Mouse (Mus musculus) midbrain, embryonic 10.5 days (tissue): ENCODE data around the gene Atm. TPM values are rescaled to one million over a fixed set of nuclear protein-coding genes. Genes with fewer than 3 reads are reported as not detected.
A peak's percentile ranks its signal among the peaks of the same experiment; 100 is the strongest.

Source experiments
- DNase-seq: peaks from one replicate; pipeline ENCODE4 v3.0.0-alpha.2; 2017; ENCODE audit warnings: low spot score
- H3K27ac ChIP-seq: fragments of 300-500 bp; sonication (generic); replicated peaks from 2 replicates; pipeline ENCODE4 v1.5.1; 2016; ENCODE audit warnings: mild to moderate bottlenecking
- H3K27me3 ChIP-seq: fragments of 300-500 bp; sonication (generic); 2 replicates; pipeline ENCODE4 v1.6.1; 2016; ENCODE audit warnings: low read depth, mild to moderate bottlenecking; ENCODE audit not compliant: poor library complexity, severe bottlenecking
- H3K36me3 ChIP-seq: fragments of 300-500 bp; sonication (generic); 2 replicates; pipeline ENCODE4 v1.6.1; 2016; ENCODE audit warnings: mild to moderate bottlenecking, moderate library complexity
- H3K4me1 ChIP-seq: fragments of 300-500 bp; sonication (generic); 2 replicates; pipeline ENCODE4 v1.6.1; 2016
- H3K4me3 ChIP-seq: fragments of 300-500 bp; sonication (generic); 2 replicates; pipeline ENCODE4 v1.5.1; 2016; ENCODE audit warnings: mild to moderate bottlenecking, moderate library complexity
- H3K9me3 ChIP-seq: fragments of 300-500 bp; sonication (generic); replicated peaks from 2 replicates; pipeline ENCODE4 v1.6.1; 2016; ENCODE audit warnings: mild to moderate bottlenecking
- WGBS: fragments of 180-500 bp; shearing (Covaris S2); methylation state at CpG from one replicate; pipeline ENCODE4 v1.1.7; 2016; 5-methylcytosine and 5-hydroxymethylcytosine counted together
- microRNA-seq: library from miRNA; unstranded; fragments of <30 nt; microRNA quantifications from one replicate; pipeline ENCODE4, GENCODE M21; 2017
- polyA plus RNA-seq: library from polyadenylated mRNA; unstranded; fragments of >200 nt; fragmentation: Nextera tagmentation; extraction: Ambion mirVana; gene quantifications from 2 replicates; pipeline ENCODE4 v1.2.1, GENCODE M21; 2016

Atm gene
- polyA plus RNA-seq, 1 experiment from 2014 or later: 19.9 TPM

- DNase-seq: no peak
- H3K27ac ChIP-seq: peak overlapping the region; percentile 91; the same call in 1 of the 2 replicates
- no peaks in the 10 kb centered on the region for H3K27me3 ChIP-seq
- H3K4me1 ChIP-seq: peaks cover 21% of the 10 kb centered on the region
- H3K4me3 ChIP-seq: no peak overlapping the region
- H3K36me3 ChIP-seq: no peaks in the 10 kb centered on the region
- H3K9me3 ChIP-seq: no peaks in the 10 kb centered on the region
- WGBS: 79% methylated on average over 6 of the region's 6 CpGs
Observed at GRCm38 (mm10) chr9:53404050-53404752, 132.3 kb downstream of the Atm start.

GRCm38 (mm10) chr9:53402991-53403390 is 133.5 kb downstream of the Atm start:
- Histone ChIP-seq H3K9me3 (no peaks in the 10 kb centered on the region), H3K27me3 (no peaks in the 10 kb centered on the region), H3K4me3 (no peak overlapping the region), H3K27ac (no peak overlapping the region), H3K4me1 (peaks cover 21% of the 10 kb centered on the region), H3K36me3 (no peaks in the 10 kb centered on the region)
- WGBS: 87% methylated on average over 8 of the region's 8 CpGs
- no peak for DNase-seq

- Histone ChIP-seq H3K4me3 (no peak within 1 kb of the TSS), H3K27me3 (no peaks in the 10 kb centered on the region), H3K4me1 (peaks cover 21% of the 10 kb centered on the region), H3K36me3 (no peaks in the 10 kb centered on the region), H3K9me3 (no peaks in the 10 kb centered on the region), H3K27ac (0 out of 2 replicates have a peak within 1 kb of the TSS, but pooled peaks have one; percentile 4)
- 33% methylated on average over 11 of the region's 11 CpGs for WGBS
- no peak for DNase-seq
Observed at GRCm38 (mm10) chr9:53402291-53402711, 134.2 kb downstream of the Atm start, which contains the start of gene 4930550C14Rik. 4930550C14Rik (plus strand) TSS chr9:53402325.

- Histone ChIP-seq H3K36me3 (no peaks in the 10 kb centered on the region), H3K27me3 (no peaks in the 10 kb centered on the region), H3K4me1 (peaks cover 21% of the 10 kb centered on the region), H3K4me3 (no peak overlapping the region), H3K9me3 (no peaks in the 10 kb centered on the region), H3K27ac (no peak overlapping the region)
- no peak for DNase-seq
- 89% methylated on average over 8 of the region's 8 CpGs for WGBS
Observed at GRCm38 (mm10) chr9:53401146-53401545, 135.4 kb downstream of the Atm start.

GRCm38 (mm10) chr9:53400696-53401095 is 135.8 kb downstream of the Atm start:
- 94% methylated on average over 4 of the region's 4 CpGs for WGBS
- no peaks in the 10 kb centered on the region for H3K9me3 ChIP-seq

GRCm38 (mm10) chr9:53399537-53399936 is 137.0 kb downstream of the Atm start:
- no peak for DNase-seq
- no peak overlapping the region for H3K4me3 ChIP-seq
- H3K27me3 ChIP-seq: no peaks in the 10 kb centered on the region
- H3K4me1 ChIP-seq: peaks cover 9% of the 10 kb centered on the region
- no peaks in the 10 kb centered on the region for H3K9me3 ChIP-seq
- no peak overlapping the region for H3K27ac ChIP-seq
- 94% methylated on average over 8 of the region's 8 CpGs for WGBS
- no peaks in the 10 kb centered on the region for H3K36me3 ChIP-seq

More at GRCm38 (mm10) chr9:53400696-53401095, 135.8 kb downstream of the Atm start:
- no peaks in the 10 kb centered on the region for H3K27me3 ChIP-seq
- DNase-seq: no peak
- H3K27ac ChIP-seq: no peak overlapping the region
- H3K36me3 ChIP-seq: no peaks in the 10 kb centered on the region
- no peak overlapping the region for H3K4me3 ChIP-seq
- peaks cover 20% of the 10 kb centered on the region for H3K4me1 ChIP-seq

GRCm38 (mm10) chr9:53398388-53398700 is 138.2 kb downstream of the Atm start:
- DNase-seq: peak; percentile 48

GRCm38 (mm10) chr9:53397685-53398387 is 138.7 kb downstream of the Atm start:
- no peak for DNase-seq
- 84% methylated on average over 13 of the region's 13 CpGs for WGBS
- H3K36me3 ChIP-seq: no peaks in the 10 kb centered on the region
- peaks cover 6% of the 10 kb centered on the region for H3K4me1 ChIP-seq
- H3K4me3 ChIP-seq: no peak overlapping the region
- H3K9me3 ChIP-seq: no peaks in the 10 kb centered on the region
- H3K27ac ChIP-seq: no peak overlapping the region
- H3K27me3 ChIP-seq: no peaks in the 10 kb centered on the region

More at GRCm38 (mm10) chr9:53398388-53398700, 138.2 kb downstream of the Atm start:
- H3K27ac ChIP-seq: no peak overlapping the region
- H3K4me1 ChIP-seq: peaks cover 6% of the 10 kb centered on the region
- H3K9me3 ChIP-seq: no peaks in the 10 kb centered on the region
- 13% methylated on average over 5 of the region's 5 CpGs for WGBS
- no peaks in the 10 kb centered on the region for H3K27me3 ChIP-seq
- no peaks in the 10 kb centered on the region for H3K36me3 ChIP-seq
- no peak overlapping the region for H3K4me3 ChIP-seq

GRCm38 (mm10) chr9:53390136-53390535 is 146.4 kb downstream of the Atm start:
- no peak for DNase-seq
- H3K27me3 ChIP-seq: no peaks in the 10 kb centered on the region
- H3K27ac ChIP-seq: no peak overlapping the region
- no peak overlapping the region for H3K4me3 ChIP-seq
- 0 out of 2 replicates have a peak, but pooled peaks cover 6% of the 10 kb centered on the region for H3K36me3 ChIP-seq
- no peaks in the 10 kb centered on the region for H3K9me3 ChIP-seq
- peaks cover 3% of the 10 kb centered on the region for H3K4me1 ChIP-seq
- WGBS: 89% methylated on average over 7 of the region's 7 CpGs

Small RNAs within 50 kb of the gene (microRNA-seq; reads per million reads assigned to microRNA genes)
- gene Mir130c: not detected

Other genes with a start within 250 kb of the Atm start
- 0.67 and 0.73 TPM in 2 replicates for gene Exph5, start 235.1 kb downstream of the Atm start, polyA plus RNA-seq
- 9.4 and 10.6 TPM in 2 replicates for gene Kdelc2, start 152.7 kb downstream of the Atm start, polyA plus RNA-seq
- gene 4930550C14Rik, start 134.4 kb downstream of the Atm start, polyA plus RNA-seq: 0.21 and 0.25 TPM in 2 replicates
- gene Npat, start 307 bp upstream of the Atm start, polyA plus RNA-seq: 19.3 and 20.4 TPM in 2 replicates
- gene Acat1, start 73.6 kb upstream of the Atm start, polyA plus RNA-seq: 34.9 and 43.3 TPM in 2 replicates
- 35.3 and 40.7 TPM in 2 replicates for gene Cul5, start 133.3 kb upstream of the Atm start, polyA plus RNA-seq
- 4.3 and 5.4 TPM in 2 replicates for gene Rab39, start 169.5 kb upstream of the Atm start, polyA plus RNA-seq
- 3.0 and 4.2 TPM in 2 replicates for gene Slc35f2, start 234.8 kb upstream of the Atm start, polyA plus RNA-seq